Comparison of ENCODE assay signal across 30 mouse cellular contexts in genomic region chr19:4452525-4452924, GRCm38 (mm10). TPM values are rescaled to one million over a fixed set of nuclear protein-coding genes. Genes with fewer than 3 reads are reported as not detected.
DNase-seq lines count a peak whose midpoint lies in the region; ATAC-seq and TF ChIP-seq lines count a peak whose summit lies in the region.
"Had no signal": no experiment of that assay in that cellular context is flagged by ENCODE, and none has a peak within 500 bp of the region (broad histone marks: within the 10 kb centered on the region; RNA-seq: fewer than 3 reads in every experiment).

No protein-coding gene starts in this region.

- H3K9me3 ChIP-seq in forebrain, embryonic 14.5 days (replicated peaks; ENCODE audit: control insufficient read depth, low read length) = no peaks in the 10 kb centered on the region
- no peaks in the 10 kb centered on the region for H3K9me3 ChIP-seq in forebrain, embryonic 12.5 days
- no peaks in the 10 kb centered on the region for H3K9me3 ChIP-seq in hindbrain, embryonic 13.5 days
- no peaks in the 10 kb centered on the region for H3K9me3 ChIP-seq in hindbrain, embryonic 11.5 days (ENCODE audit: control insufficient read depth, low read length)
- no peaks in the 10 kb centered on the region for H3K9me3 ChIP-seq in limb, embryonic 14.5 days (ENCODE audit: control insufficient read depth, low read length)
- H3K9me3 ChIP-seq in limb, embryonic 10.5 days (replicated peaks) = no peaks in the 10 kb centered on the region
- H3K9me3 ChIP-seq: heart, embryonic 15.5 days; limb, embryonic 15.5 days; liver, embryonic 13.5 days had no signal

- no peak overlapping the region for H3K4me2 ChIP-seq in forebrain, embryonic 14.5 days (ENCODE audit: low read length)
- no peak overlapping the region for H3K4me2 ChIP-seq in forebrain, embryonic 12.5 days
- no peak overlapping the region for H3K4me2 ChIP-seq in hindbrain, embryonic 13.5 days
- H3K4me2 ChIP-seq in hindbrain, embryonic 11.5 days (replicated peaks; ENCODE audit: low read depth, low read length) = no peak overlapping the region
- no peak overlapping the region for H3K4me2 ChIP-seq in limb, embryonic 14.5 days (replicated peaks; ENCODE audit: low read depth, low read length, severe bottlenecking)
- H3K4me2 ChIP-seq: heart, embryonic 15.5 days; hindbrain, embryonic 14.5 days; limb, embryonic 15.5 days; liver, embryonic 13.5 days had no signal

- H3K36me3 ChIP-seq in forebrain, embryonic 14.5 days (ENCODE audit: control insufficient read depth, insufficient read depth, low read length) = no peaks in the 10 kb centered on the region
- H3K36me3 ChIP-seq in forebrain, embryonic 12.5 days (replicated peaks) = no peaks in the 10 kb centered on the region
- H3K36me3 ChIP-seq in hindbrain, embryonic 13.5 days = no peaks in the 10 kb centered on the region
- H3K36me3 ChIP-seq in hindbrain, embryonic 11.5 days (ENCODE audit: control insufficient read depth, insufficient read depth, low read length) = no peaks in the 10 kb centered on the region
- no peaks in the 10 kb centered on the region for H3K36me3 ChIP-seq in limb, embryonic 14.5 days (ENCODE audit: control insufficient read depth, insufficient read depth, low read length)
- H3K36me3 ChIP-seq in limb, embryonic 10.5 days = no peaks in the 10 kb centered on the region
- H3K36me3 ChIP-seq: heart, embryonic 15.5 days; limb, embryonic 15.5 days; liver, embryonic 13.5 days had no signal

- H3K4me3 ChIP-seq in forebrain, embryonic 14.5 days (ENCODE audit: low read depth, low read length) = no peak overlapping the region
- no peak overlapping the region for H3K4me3 ChIP-seq in forebrain, embryonic 12.5 days (replicated peaks)
- H3K4me3 ChIP-seq in hindbrain, embryonic 13.5 days = no peak overlapping the region
- no peak overlapping the region for H3K4me3 ChIP-seq in hindbrain, embryonic 11.5 days (ENCODE audit: low read depth, low read length)
- no peak overlapping the region for H3K4me3 ChIP-seq in limb, embryonic 14.5 days (replicated peaks; ENCODE audit: low read length)
- H3K4me3 ChIP-seq in limb, embryonic 10.5 days = no peak overlapping the region
- H3K4me3 ChIP-seq: erythroblast, embryonic 14.5 days; heart, embryonic 15.5 days; limb, embryonic 15.5 days; liver, embryonic 13.5 days had no signal

- H3K27me3 ChIP-seq in forebrain, embryonic 14.5 days (replicated peaks; ENCODE audit: control insufficient read depth, insufficient read depth, low read length) = no peaks in the 10 kb centered on the region
- H3K27me3 ChIP-seq in forebrain, embryonic 12.5 days = 0 out of 2 replicates have a peak, but pooled peaks cover 6% of the 10 kb centered on the region
- peaks cover 6% of the 10 kb centered on the region; the same call in 1 of the 2 replicates for H3K27me3 ChIP-seq in hindbrain, embryonic 13.5 days
- no peaks in the 10 kb centered on the region for H3K27me3 ChIP-seq in hindbrain, embryonic 11.5 days (ENCODE audit: control insufficient read depth, insufficient read depth, low read length)
- no peaks in the 10 kb centered on the region for H3K27me3 ChIP-seq in limb, embryonic 14.5 days (ENCODE audit: control insufficient read depth, insufficient read depth, low read length)
- H3K27me3 ChIP-seq in limb, embryonic 10.5 days (ENCODE audit: low read depth, poor library complexity, severe bottlenecking) = no peaks in the 10 kb centered on the region
- H3K27me3 ChIP-seq: limb, embryonic 15.5 days had no signal

- peak; percentile 22 for DNase-seq in forebrain, embryonic 14.5 days (ENCODE audit: low spot score)
- no peak for DNase-seq in hindbrain, embryonic 11.5 days (ENCODE audit: low spot score)
- no peak for DNase-seq in limb, embryonic 14.5 days (ENCODE audit: low spot score)
- no peak for DNase-seq in limb, embryonic 10.5 days (ENCODE audit: low spot score)
- peak; percentile 57 for DNase-seq in brain, embryonic 14.5 days (ENCODE audit: low read depth)
- no peak for DNase-seq in retina, postnatal 1 day
- DNase-seq: adrenal gland, adult 8-10 months; cerebellum, adult 11 months; cerebellum, adult 9-10 months; embryo, embryonic 11 days; gastrocnemius, postnatal 14 days; kidney, adult 9 months; kidney, postnatal 25 days; liver, embryonic 13.5 days; lung, adult 18-20 months; midbrain, embryonic 14.5 days; right cerebral cortex, postnatal 4 days; thymus, postnatal 4 days had no signal

- TF ChIP-seq POLR2A in limb, embryonic 14.5 days (IDR thresholded peaks at IDR 0.05; ENCODE audit: borderline replicate concordance, extremely low read depth, insufficient read depth, insufficient read length) = no peak
- no peak for TF ChIP-seq POLR2A in brain, embryonic 14.5 days (IDR thresholded peaks at IDR 0.05; ENCODE audit: borderline replicate concordance, extremely low read depth, insufficient read depth, insufficient read length, poor library complexity, severe bottlenecking)

- no peak overlapping the region for H3K27ac ChIP-seq in forebrain, embryonic 14.5 days (ENCODE audit: low read depth, low read length)
- H3K27ac ChIP-seq in forebrain, embryonic 12.5 days = no peak overlapping the region
- H3K27ac ChIP-seq in hindbrain, embryonic 13.5 days = no peak overlapping the region
- no peak overlapping the region for H3K27ac ChIP-seq in hindbrain, embryonic 11.5 days (ENCODE audit: low read depth, low read length)
- no peak overlapping the region for H3K27ac ChIP-seq in limb, embryonic 14.5 days (replicated peaks; ENCODE audit: low read depth, low read length)
- no peak overlapping the region for H3K27ac ChIP-seq in limb, embryonic 10.5 days
- H3K27ac ChIP-seq: heart, embryonic 15.5 days; hindbrain, embryonic 14.5 days; limb, embryonic 15.5 days; liver, embryonic 13.5 days had no signal

- H3K4me1 ChIP-seq in forebrain, embryonic 14.5 days (ENCODE audit: control insufficient read depth, insufficient read depth, low read length) = no peaks in the 10 kb centered on the region
- H3K4me1 ChIP-seq in forebrain, embryonic 12.5 days = 0 out of 2 replicates have a peak, but pooled peaks cover 6% of the 10 kb centered on the region
- H3K4me1 ChIP-seq in hindbrain, embryonic 13.5 days (replicated peaks) = peaks cover 14% of the 10 kb centered on the region
- no peaks in the 10 kb centered on the region; the same call in 1 of the 2 replicates for H3K4me1 ChIP-seq in hindbrain, embryonic 11.5 days (replicated peaks; ENCODE audit: control insufficient read depth, insufficient read depth, low read length)
- no peaks in the 10 kb centered on the region for H3K4me1 ChIP-seq in limb, embryonic 14.5 days (ENCODE audit: control insufficient read depth, insufficient read depth, low read length)
- peaks cover 22% of the 10 kb centered on the region for H3K4me1 ChIP-seq in limb, embryonic 10.5 days

- 41% methylated on average over 4 of the region's 4 CpGs for WGBS in forebrain, embryonic 14.5 days
- WGBS in forebrain, embryonic 12.5 days = 44% methylated on average over 4 of the region's 4 CpGs
- 48% methylated on average over 4 of the region's 4 CpGs for WGBS in hindbrain, embryonic 13.5 days
- 45% methylated on average over 4 of the region's 4 CpGs for WGBS in hindbrain, embryonic 11.5 days
- 30% methylated on average over 4 of the region's 4 CpGs for WGBS in limb, embryonic 14.5 days
- WGBS in limb, embryonic 10.5 days = 54% methylated on average over 4 of the region's 4 CpGs

- TF ChIP-seq CTCF in brain, embryonic 14.5 days (IDR thresholded peaks at IDR 0.05; ENCODE audit: borderline replicate concordance, extremely low read depth, insufficient read depth, insufficient read length) = no peak

- ATAC-seq in forebrain, embryonic 14.5 days = no peak
- no peak for ATAC-seq in forebrain, embryonic 12.5 days (ENCODE audit: low FRiP score)
- no peak for ATAC-seq in hindbrain, embryonic 13.5 days (ENCODE audit: low FRiP score)
- no peak for ATAC-seq in hindbrain, embryonic 11.5 days (ENCODE audit: low FRiP score)
- no peak for ATAC-seq in limb, embryonic 14.5 days (ENCODE audit: low FRiP score, low read depth)
- ATAC-seq: activated CD4-positive, CD25-positive, alpha-beta regulatory T cell, adult 4 months; CD4-positive, CD25-positive, alpha-beta regulatory T cell, adult 4 months; intestine, postnatal 0 days; lung, postnatal 0 days had no signal

- H3K9ac ChIP-seq in forebrain, embryonic 14.5 days (ENCODE audit: low read length) = no peak overlapping the region
- no peak overlapping the region for H3K9ac ChIP-seq in forebrain, embryonic 12.5 days
- peak overlapping the region; percentile 24; the same call in 1 of the 2 replicates for H3K9ac ChIP-seq in hindbrain, embryonic 13.5 days
- no peak overlapping the region for H3K9ac ChIP-seq in hindbrain, embryonic 11.5 days (ENCODE audit: low read depth, low read length)
- H3K9ac ChIP-seq in limb, embryonic 14.5 days (ENCODE audit: low read depth, low read length, severe bottlenecking) = 0 out of 2 replicates have a peak overlapping the region, but pooled peaks have one; percentile 28
- H3K9ac ChIP-seq: heart, embryonic 15.5 days; hindbrain, embryonic 14.5 days; limb, embryonic 15.5 days; liver, embryonic 13.5 days had no signal

RNA-seq across cellular contexts. Expression of gene Rhod, which starts 13.3 kb away (rescaled TPM):
- polyA plus RNA-seq in forebrain, embryonic 14.5 days (2014; fragmentation: Nextera tagmentation; extraction: Ambion mirVana) = 6.3 and 8.3 TPM in 2 replicates
- polyA plus RNA-seq in forebrain, embryonic 12.5 days (2016; fragmentation: Nextera tagmentation; extraction: Ambion mirVana) = 8.6 and 14.9 TPM in 2 replicates
- polyA plus RNA-seq in hindbrain, embryonic 13.5 days (2015; fragmentation: Nextera tagmentation; extraction: Ambion mirVana) = 7.0 and 7.8 TPM in 2 replicates
- polyA plus RNA-seq in hindbrain, embryonic 11.5 days (2014; fragmentation: Nextera tagmentation; extraction: Ambion mirVana) = 14.0 and 15.2 TPM in 2 replicates
- polyA plus RNA-seq in limb, embryonic 14.5 days (2012; rRNA removed) = 33.8 and 36.6 TPM in 2 replicates
- polyA plus RNA-seq in limb, embryonic 14.5 days (2014; fragmentation: Nextera tagmentation; extraction: Ambion mirVana) = 44.2 and 51.0 TPM in 2 replicates
- 24.7 and 32.9 TPM in 2 replicates for polyA plus RNA-seq in limb, embryonic 10.5 days (2016; fragmentation: Nextera tagmentation; extraction: Ambion mirVana)
- 4.2 and 5.2 TPM in 2 replicates for polyA plus RNA-seq in brain, embryonic 14.5 days (2012; rRNA removed)
- polyA plus RNA-seq: erythroblast, embryonic 14.5 days had no signal

RNA-seq across cellular contexts. Expression of gene Syt12, which starts 24.7 kb away (rescaled TPM):
- 1.9 TPM in 2 replicates for polyA plus RNA-seq in forebrain, embryonic 14.5 days (2014; fragmentation: Nextera tagmentation; extraction: Ambion mirVana)
- polyA plus RNA-seq in forebrain, embryonic 12.5 days (2016; fragmentation: Nextera tagmentation; extraction: Ambion mirVana) = 1.3 and 2.7 TPM in 2 replicates
- polyA plus RNA-seq in hindbrain, embryonic 13.5 days (2015; fragmentation: Nextera tagmentation; extraction: Ambion mirVana) = 2.9 and 3.6 TPM in 2 replicates
- 0.91 and 0.99 TPM in 2 replicates for polyA plus RNA-seq in hindbrain, embryonic 11.5 days (2014; fragmentation: Nextera tagmentation; extraction: Ambion mirVana)
- polyA plus RNA-seq in limb, embryonic 14.5 days (2012; rRNA removed) = 0.41 and 0.50 TPM in 2 replicates
- 0.21 and 0.39 TPM in 2 replicates for polyA plus RNA-seq in limb, embryonic 14.5 days (2014; fragmentation: Nextera tagmentation; extraction: Ambion mirVana)
- 0.53 and 0.95 TPM in 2 replicates for polyA plus RNA-seq in limb, embryonic 10.5 days (2016; fragmentation: Nextera tagmentation; extraction: Ambion mirVana)
- polyA plus RNA-seq in brain, embryonic 14.5 days (2012; rRNA removed) = 1.7 and 2.9 TPM in 2 replicates
- polyA plus RNA-seq: CD4-positive, CD25-positive, alpha-beta regulatory T cell, adult 4 months; erythroblast, embryonic 14.5 days had no signal

RNA-seq across cellular contexts. Expression of gene 2010003K11Rik, which starts 45.9 kb away (rescaled TPM):
- not detected in 2 replicates for polyA plus RNA-seq in forebrain, embryonic 14.5 days (2014; fragmentation: Nextera tagmentation; extraction: Ambion mirVana)
- polyA plus RNA-seq in forebrain, embryonic 12.5 days (2016; fragmentation: Nextera tagmentation; extraction: Ambion mirVana) = not detected in 2 replicates
- not detected in 2 replicates for polyA plus RNA-seq in hindbrain, embryonic 13.5 days (2015; fragmentation: Nextera tagmentation; extraction: Ambion mirVana)
- polyA plus RNA-seq in hindbrain, embryonic 11.5 days (2014; fragmentation: Nextera tagmentation; extraction: Ambion mirVana) = not detected in 2 replicates
- polyA plus RNA-seq in limb, embryonic 14.5 days (2012; rRNA removed) = not detected in 2 replicates
- polyA plus RNA-seq in limb, embryonic 14.5 days (2014; fragmentation: Nextera tagmentation; extraction: Ambion mirVana) = not detected in 2 replicates
- polyA plus RNA-seq in limb, embryonic 10.5 days (2016; fragmentation: Nextera tagmentation; extraction: Ambion mirVana) = not detected in 2 replicates
- 0.08 TPM in 1 of 2 replicates, not detected in the other for polyA plus RNA-seq in brain, embryonic 14.5 days (2012; rRNA removed)
- polyA plus RNA-seq: activated CD4-positive, CD25-positive, alpha-beta regulatory T cell, adult 4 months; CD4-positive, CD25-positive, alpha-beta regulatory T cell, adult 4 months; embryonic facial prominence, embryonic 14.5 days; erythroblast, embryonic 14.5 days; heart, embryonic 15.5 days; hindbrain, embryonic 14.5 days; limb, embryonic 15.5 days; liver, embryonic 13.5 days; midbrain, embryonic 14.5 days; thymus, postnatal 0 days had no signal

RNA-seq across cellular contexts. Expression of gene Kdm2a, which starts 54.4 kb away (rescaled TPM):
- polyA plus RNA-seq in forebrain, embryonic 14.5 days (2014; fragmentation: Nextera tagmentation; extraction: Ambion mirVana) = 29.2 and 36.3 TPM in 2 replicates
- 57.2 and 61.0 TPM in 2 replicates for polyA plus RNA-seq in forebrain, embryonic 12.5 days (2016; fragmentation: Nextera tagmentation; extraction: Ambion mirVana)
- 34.6 and 36.3 TPM in 2 replicates for polyA plus RNA-seq in hindbrain, embryonic 13.5 days (2015; fragmentation: Nextera tagmentation; extraction: Ambion mirVana)
- 42.1 and 44.0 TPM in 2 replicates for polyA plus RNA-seq in hindbrain, embryonic 11.5 days (2014; fragmentation: Nextera tagmentation; extraction: Ambion mirVana)
- 99.7 and 126 TPM in 2 replicates for polyA plus RNA-seq in limb, embryonic 14.5 days (2012; rRNA removed)
- polyA plus RNA-seq in limb, embryonic 14.5 days (2014; fragmentation: Nextera tagmentation; extraction: Ambion mirVana) = 54.4 and 59.8 TPM in 2 replicates
- 67.6 and 77.9 TPM in 2 replicates for polyA plus RNA-seq in limb, embryonic 10.5 days (2016; fragmentation: Nextera tagmentation; extraction: Ambion mirVana)
- polyA plus RNA-seq in brain, embryonic 14.5 days (2012; rRNA removed) = 86.9 and 88.9 TPM in 2 replicates

RNA-seq across cellular contexts. Expression of gene Pcx, which starts 57.7 kb away (rescaled TPM):
- 14.8 and 19.2 TPM in 2 replicates for polyA plus RNA-seq in forebrain, embryonic 14.5 days (2014; fragmentation: Nextera tagmentation; extraction: Ambion mirVana)
- 19.2 and 20.0 TPM in 2 replicates for polyA plus RNA-seq in forebrain, embryonic 12.5 days (2016; fragmentation: Nextera tagmentation; extraction: Ambion mirVana)
- polyA plus RNA-seq in hindbrain, embryonic 13.5 days (2015; fragmentation: Nextera tagmentation; extraction: Ambion mirVana) = 22.5 and 24.3 TPM in 2 replicates
- 11.8 and 13.4 TPM in 2 replicates for polyA plus RNA-seq in hindbrain, embryonic 11.5 days (2014; fragmentation: Nextera tagmentation; extraction: Ambion mirVana)
- polyA plus RNA-seq in limb, embryonic 14.5 days (2012; rRNA removed) = 11.8 and 14.8 TPM in 2 replicates
- polyA plus RNA-seq in limb, embryonic 14.5 days (2014; fragmentation: Nextera tagmentation; extraction: Ambion mirVana) = 14.8 and 17.6 TPM in 2 replicates
- polyA plus RNA-seq in limb, embryonic 10.5 days (2016; fragmentation: Nextera tagmentation; extraction: Ambion mirVana) = 15.8 and 18.8 TPM in 2 replicates
- polyA plus RNA-seq in brain, embryonic 14.5 days (2012; rRNA removed) = 12.4 and 19.4 TPM in 2 replicates

Comparison
In these comparisons a context has a peak if more than half of its experiments do, and no peak if none do; other contexts are left out.
1. H3K9ac ChIP-seq: peak in hindbrain, embryonic 13.5 days (single experiment) and limb, embryonic 14.5 days (single experiment); none in forebrain, embryonic 14.5 days (single experiment), forebrain, embryonic 12.5 days (single experiment) and hindbrain, embryonic 11.5 days (single experiment).
2. DNase-seq: peak in forebrain, embryonic 14.5 days (single experiment) and brain, embryonic 14.5 days (single experiment); none in hindbrain, embryonic 11.5 days (single experiment), limb, embryonic 14.5 days (single experiment), limb, embryonic 10.5 days (single experiment) and retina, postnatal 1 day (single experiment).